Mouse (Mus musculus): ENCODE results near the gene Slc39a13.

Gene Slc39a13

DNA sequence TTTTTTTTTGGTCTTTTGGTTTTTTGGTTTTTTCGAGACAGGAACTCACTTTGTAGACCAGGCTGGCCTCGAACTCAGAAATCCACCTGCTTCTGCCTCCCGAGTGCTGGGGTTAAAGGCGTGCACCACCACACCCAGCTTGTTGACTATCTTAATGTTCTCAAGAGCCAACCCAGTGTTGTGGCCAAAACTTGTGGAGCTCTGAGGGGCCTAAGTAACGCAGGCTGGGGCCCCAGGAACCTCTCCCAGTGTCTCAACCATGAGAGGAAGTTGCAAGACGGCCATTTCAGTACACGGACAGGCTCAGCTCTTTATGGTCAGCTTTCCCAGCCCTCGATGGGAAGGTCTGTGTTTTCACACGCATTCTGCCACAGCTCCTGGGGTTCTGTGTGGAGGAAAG lies 18.8 kb upstream of the Slc39a13 start:
- DNase-seq (ENCODE audit: low spot score), result no peak

DNA sequence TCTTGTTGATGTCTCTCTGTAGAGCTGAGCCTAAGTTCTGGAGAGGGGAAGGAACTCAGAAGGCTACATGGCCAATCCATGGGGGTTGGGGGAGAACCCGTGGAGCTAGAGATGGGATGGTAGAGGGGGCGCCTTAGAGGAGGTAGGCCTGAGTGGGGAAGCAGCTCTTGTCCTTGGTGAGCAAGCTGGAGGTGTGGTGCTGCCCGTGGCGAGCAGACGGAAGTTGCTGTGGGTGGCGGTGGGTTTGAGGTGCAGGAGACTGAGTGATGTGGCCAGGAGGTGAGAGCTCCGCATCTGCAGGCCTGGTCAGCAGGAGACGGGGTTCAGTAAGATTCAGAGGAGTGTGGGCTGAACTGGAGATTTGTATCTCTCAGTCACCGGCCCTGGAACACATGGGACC lies 17.2 kb upstream of the Slc39a13 start:
- DNase-seq (ENCODE audit: low spot score), result no peak

DNA sequence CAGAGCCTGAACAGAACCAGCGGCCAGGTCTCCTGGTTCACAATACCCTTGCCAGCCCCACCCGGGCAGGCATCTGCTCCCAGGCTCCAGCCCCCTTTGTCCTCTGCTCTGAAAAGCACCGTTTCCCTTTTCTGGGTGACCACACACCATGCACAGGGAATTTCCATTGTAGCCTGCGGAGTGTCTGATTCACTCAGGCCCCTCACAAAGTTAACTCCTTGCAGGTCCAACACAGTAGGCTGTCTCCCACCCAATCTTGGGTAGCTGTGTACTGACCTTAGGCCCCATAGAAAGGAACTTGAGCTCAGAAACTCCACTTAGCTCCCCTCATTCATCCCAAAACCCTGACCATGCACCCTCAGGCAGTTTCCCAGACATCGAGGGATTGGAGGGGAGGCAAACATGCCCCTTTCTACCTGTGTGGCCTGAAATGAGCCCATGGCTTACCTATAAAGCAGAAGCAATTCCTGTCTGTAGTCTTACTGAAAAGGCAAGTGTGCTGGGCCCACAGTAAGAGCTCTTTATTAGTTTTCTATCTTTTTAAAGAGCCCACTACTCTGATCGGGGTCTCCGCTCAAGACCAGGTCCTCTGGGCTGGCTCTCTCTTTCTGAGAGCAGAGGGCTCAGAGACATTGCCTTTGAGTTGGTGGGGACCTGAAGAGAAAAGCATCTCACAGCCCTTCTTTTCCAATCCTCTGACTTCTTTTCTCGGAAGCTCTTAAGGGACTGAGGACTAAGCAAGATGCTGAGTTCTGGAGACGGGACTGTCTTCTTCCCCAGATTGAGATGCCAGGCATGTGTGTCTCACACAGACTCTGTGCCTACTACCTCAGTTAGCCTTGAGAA lies 16.4 kb upstream of the Slc39a13 start:
- no peak for DNase-seq (ENCODE audit: low spot score)

DNA sequence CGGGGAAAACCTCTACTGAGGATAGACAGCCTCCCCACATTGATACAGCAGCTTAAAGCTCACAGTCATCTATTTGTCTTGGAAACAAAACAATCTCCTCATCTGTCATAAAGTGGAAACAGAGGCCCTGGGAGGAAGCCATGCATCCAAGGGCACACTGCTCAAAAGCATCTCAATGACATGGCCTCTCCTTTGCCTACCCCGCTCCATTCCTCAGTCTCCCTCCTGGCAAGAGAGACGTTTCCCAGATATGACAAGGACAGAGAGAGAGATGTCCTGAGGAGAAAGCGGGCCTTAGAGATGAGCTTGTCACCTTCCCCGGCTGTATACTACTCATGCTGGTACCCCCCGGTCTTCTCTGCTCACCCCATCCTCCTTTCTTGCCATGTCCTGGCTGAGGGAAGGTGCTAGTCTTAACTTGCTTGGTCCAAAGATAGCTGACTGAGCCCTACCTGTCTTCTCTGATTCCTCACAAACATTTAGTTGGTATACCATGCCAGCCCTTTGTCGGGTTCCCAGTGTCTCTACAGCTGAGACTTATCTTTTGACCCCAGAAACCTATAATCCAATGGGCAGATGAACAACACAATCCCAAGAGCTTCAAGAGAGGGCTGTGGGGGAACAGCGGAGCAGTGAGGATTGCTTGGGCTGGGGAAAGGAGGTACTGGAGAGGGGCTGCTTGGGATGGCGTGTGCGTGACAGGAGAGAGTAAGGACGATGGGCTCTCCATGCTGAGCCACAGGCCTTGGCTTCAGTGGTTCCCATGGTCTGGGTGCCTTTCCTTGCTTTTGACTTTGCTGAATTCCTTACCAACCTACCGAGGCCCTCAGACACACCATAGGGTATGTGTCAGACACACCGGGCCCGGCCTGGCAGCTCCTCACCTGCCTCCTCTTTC lies 15.5 kb upstream of the Slc39a13 start:
- no peak for DNase-seq (ENCODE audit: low spot score)

DNA sequence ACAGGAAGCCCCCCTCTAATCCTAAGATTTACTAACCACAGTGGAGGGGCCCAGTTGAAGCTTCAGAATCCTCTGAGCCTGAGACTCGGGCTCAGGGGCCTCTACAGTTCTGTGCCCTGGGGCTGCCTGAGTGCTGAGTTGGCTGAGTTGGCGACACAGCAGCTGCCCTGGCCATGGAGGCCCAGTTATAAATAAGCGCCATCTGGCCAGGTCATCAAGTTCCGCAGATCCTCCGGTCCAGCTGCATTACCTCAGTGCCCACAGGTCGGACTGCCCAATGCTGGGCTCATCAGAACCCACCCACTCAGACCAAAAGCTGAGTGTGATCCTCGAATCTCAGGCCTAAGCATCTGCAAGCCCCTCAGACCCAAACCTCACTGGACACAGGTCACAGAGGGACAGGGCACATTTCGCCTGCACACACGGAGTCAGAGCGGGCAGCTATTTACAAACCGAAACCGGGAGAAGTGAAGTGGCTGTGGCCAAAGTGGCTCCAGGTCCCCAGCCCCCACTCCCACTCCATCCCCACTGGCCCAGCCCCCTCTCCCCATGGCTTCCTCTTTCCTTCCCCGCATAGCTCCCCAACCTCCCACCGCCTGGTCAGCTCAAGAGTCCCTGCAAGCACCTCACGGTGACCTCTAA lies 14.1 kb upstream of the Slc39a13 start:
- DNase-seq (ENCODE audit: low spot score), result no peak

DNA sequence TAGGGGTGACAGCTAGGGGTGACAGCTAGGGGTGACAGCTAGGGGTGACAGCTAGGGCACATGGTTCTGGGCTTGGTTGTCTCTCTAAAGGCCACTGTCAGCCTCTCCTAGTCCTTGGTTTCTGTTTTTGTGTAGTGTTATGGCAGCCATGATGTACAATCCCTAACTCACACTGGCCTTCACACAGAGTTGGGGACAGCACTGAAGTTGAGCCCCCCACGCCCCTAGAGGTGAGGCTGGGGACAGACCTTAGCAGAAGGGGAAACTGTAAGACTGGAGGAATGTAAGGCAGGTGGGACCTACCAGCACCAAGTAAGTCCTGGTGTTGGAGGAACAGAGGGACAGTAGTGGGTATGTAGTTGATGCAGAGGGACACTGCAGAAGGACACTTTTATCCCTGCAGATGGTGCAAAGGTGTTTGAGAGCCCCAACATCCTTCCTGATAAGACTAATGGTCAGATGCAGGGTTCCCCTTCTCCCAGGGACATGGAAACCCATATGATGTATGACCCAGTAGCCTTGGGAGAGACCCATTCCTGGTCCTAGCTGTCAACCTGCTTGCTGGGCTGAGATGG lies 13.2 kb upstream of the Slc39a13 start:
- DNase-seq (ENCODE audit: low spot score), result no peak

DNA sequence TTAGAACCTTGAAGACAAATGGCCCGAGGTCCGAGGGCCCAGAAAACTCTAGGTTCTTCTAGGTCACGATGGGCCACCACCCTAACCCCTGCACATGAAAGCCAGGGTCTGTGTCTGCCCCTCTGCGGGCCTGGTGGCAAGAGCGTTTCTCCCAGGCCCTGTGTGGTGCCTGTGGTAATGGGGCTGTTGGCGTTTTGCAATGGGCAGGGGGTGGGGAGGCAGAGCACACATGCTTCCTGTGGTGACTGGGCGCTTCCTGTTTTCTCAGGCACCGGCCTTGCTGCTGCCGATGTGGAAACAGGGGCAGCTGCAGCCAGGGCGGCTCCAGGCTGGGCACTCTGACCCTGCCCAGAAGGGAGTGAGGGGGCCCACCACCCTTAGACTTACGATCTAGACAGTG lies 12.6 kb upstream of the Slc39a13 start:
- DNase-seq (ENCODE audit: low spot score), result no peak

DNA sequence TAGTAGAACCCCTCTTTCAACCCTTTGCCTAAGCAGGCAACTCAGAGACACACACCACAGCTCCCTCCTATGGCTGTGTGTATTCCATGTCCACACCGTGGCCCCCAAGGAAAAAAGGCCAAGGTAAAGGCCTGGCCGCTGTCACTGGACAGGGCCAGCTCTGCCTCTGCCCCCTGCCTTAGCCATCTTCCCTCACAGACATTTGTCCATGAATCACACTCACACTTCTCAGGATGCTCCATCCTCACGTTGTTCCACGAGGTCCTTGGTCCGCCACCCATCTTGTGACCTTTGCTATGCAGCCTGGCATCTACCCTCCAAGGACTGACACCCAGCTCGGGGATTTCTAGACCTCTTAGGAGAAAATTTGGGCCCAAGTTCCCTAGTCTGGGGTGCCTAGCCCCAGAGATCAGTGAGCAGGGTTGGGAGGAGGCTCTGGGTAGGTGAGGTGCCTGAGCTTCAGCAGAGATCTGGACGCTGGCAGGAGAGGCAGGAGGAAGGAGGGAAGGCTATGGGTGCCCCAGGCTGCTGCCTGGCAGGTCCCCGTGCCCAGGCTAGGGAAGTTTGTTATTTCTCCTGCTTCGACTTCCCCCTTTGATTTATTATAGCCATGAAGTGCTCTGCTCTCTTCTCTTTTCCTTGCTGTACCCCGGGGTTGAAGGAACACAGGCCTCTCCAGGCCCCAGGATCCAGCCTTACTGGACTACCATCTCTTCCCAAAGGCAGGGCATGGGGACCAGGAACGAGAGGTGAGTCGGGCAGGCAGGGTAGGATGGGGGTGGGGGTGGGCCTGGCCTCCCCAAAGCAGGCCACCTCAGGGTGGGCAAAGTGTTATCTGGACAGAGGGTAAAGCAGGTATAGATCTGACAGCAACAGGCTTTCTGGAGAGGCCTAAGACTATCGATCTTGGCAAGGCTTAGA lies 11.8 kb upstream of the Slc39a13 start, which contains the start of gene Spi1:
TSS of gene Spi1 (plus strand) at position 616 of the 921 bp plus-strand sequence.
- no peak for DNase-seq (ENCODE audit: low spot score)

DNA sequence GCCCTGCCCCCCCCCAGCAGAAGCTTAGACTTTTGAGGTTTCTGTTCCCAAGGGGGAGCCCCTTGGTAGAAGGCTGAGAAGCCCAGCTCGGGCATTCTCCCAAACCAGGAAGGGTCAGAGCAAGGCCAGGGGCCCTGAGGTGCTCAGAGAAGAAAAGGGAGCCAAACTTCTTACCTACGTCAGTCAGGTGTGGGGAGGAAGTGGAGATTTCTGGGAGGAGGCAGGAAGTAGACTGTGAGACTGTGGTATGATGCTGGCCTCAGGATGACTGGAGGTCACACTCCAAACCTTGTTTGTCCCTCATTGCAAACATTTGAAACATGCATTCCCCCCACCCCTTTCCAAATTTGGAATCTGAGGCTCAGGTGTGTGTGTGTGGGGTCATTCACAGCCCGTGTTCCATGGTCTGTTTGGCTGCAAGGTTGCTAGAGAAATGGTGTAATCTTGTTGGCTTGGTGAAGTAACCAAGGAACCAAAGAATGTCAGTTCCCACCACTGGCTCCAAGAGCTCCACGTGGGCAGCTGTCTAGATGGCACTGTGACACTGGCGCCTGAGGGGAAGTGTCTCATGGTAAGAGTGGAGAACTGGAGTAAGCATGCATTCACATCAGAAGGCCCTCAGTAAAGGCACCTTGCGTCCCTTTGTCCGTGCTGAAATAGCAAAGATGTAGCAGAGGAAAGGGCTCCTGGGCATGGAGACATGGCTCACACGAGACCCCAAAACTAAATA lies 10.7 kb upstream of the Slc39a13 start:
- no peak for DNase-seq (ENCODE audit: low spot score)

DNA sequence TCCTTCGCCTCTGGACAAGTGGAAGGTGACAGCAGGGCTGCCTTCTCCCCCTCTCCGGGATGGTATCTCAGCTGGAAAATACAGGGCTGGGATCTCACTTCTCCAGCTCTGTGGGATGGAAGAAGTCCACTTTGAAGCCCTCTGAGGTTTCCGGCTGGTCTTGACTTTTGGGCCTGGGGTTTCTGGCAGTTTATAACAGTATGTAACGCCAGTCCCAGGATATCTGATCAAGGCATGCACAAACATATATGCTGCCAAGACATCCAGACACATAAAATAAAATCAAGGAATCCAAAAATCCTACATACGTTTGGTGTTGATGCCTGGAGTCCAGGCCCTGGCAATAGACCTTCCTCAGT lies 8.8 kb upstream of the Slc39a13 start:
- no peak for DNase-seq (ENCODE audit: low spot score)

DNA sequence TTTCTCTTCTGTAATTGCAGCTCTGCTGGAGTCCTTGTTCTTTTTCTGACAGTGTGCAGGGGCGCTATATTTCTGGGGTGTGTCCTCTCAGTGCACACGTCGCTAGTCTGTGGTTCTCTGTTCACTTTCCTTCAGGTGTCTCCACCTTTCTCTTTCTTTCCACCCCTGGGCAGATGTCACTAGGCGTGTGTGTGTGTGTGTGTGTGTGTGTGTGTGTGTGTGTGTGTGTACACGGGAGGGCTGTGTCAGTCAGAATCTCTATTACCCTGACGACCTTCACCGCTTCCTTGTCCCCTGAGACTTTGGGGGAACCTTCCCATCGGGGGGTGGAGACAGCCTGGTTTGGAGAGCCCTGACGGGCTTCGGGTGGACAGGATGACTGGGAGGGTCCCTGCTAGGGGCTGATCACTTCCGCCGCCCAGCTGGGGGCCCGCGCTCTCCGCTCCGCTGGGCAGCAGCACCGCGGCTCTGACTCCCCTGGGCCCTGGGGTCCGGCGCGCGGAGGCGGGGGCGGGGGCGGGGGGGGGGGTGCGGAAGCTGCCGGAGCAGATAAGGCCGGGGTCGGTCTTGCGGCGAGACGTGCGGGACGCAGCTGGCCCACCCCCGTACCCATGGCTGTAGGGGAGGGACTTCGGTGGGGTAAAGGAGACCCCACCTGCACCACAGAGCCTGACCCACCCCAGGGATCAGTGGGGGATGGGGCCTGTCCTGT lies 8.3 kb upstream of the Slc39a13 start:
- no peak for DNase-seq (ENCODE audit: low spot score)

DNA sequence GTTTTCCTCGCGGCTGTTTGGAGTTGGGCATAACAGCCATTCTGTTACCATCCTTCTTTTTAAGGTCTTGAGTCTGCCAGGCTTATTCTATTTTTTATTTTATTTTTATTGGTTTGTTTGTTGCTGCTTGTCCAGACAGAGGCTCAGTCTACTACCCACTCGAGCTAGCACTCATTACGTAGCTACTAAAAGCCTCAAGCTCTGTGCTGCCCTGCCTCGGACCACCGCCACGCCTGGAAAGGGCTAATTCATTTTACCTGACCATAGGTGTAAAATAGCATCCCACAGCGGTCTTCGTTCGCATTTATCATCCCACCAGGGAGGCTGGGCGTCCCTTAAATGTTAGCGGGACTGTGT lies 7.7 kb upstream of the Slc39a13 start:
- no peak for DNase-seq (ENCODE audit: low spot score)

DNA sequence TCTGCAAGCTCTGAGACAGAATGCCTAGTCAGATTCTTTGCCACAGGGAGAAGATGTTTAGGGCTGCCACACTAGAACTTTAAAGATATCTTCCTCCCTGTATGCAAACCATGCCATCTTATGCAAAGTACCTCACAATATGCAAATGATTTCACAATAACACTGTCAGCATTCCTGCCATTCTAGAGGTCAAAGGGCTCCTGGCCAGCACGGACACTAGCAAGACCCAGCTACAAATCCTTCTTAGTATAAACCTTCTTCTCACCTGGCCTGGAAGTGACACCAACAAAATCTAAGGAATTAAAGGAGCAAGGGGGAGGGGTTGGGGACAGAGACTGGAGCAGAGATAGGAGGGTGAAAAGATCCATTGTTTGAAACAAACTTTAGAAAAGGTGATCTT lies 1.9 kb upstream of the Slc39a13 start:
- DNase-seq (ENCODE audit: low spot score), result no peak

DNA sequence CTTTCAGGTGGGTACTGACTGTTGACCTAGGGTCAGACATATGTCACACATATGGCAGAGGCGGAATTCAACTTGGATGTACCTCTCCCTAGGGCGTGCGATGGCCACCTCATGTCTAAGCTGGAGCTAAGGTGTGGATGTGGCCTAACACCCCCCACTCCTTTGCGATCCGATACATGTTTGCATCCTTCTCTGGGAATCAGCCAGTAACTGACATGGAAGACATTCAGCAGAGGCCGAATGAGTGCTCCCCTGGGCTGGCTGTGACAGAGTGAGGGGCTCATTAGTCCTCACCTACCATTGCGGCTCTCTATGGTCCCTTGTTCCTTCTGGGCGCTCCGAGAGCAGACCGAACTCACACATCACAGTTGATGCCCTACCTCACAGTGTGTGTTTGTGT lies 842 bp upstream of the Slc39a13 start:
- DNase-seq (ENCODE audit: low spot score), result no peak

DNA sequence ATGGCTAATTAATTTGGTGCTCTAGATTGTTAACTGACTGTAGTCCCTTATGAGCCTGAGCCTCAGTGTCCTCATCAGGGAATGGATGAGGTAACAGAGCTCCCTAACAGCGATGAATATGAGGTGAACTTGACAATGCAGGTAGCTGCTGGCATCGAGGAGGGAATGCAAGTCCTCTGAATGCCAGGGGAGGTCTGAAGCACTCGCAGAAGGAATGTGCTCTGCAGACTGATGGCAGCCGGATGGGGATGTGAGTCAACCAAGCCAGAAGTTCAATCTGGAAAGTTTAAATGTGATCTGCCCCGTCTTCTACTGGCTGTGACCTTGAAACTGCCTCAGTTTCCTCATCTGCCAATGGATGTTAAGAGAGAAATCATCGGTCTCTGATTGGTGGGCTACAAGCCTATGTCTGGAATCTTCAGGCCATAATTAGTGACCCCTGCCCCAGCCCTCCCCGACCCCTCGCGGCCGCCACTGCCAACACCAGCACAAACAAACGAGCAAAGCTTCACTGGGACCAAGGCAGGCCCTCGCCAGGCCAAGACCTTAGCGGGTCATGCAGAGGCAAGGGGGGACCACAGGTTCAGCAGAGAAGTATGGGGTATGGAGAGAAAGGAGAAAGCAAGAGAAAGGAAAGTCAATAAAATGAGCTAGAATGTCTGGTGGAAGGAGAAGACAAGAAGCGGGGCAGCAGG lies 764 bp downstream of the Slc39a13 start:
- no peak for DNase-seq (ENCODE audit: low spot score)

DNA sequence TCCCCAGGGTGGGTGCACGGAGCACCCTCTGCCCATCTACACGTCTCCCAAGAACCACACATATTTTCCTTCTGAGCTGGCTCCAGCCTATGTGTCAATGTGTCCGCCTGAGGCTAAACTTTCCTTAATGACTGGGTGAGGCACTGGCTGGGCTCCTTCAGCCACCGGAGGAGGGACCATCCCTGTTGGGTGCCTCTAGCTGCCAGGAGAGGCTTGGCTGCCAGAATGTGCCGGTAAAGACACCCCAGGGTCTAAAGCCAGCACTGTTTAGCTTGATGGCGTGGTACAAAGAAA lies 1.4 kb downstream of the Slc39a13 start:
- DNase-seq (ENCODE audit: low spot score), result no peak

DNA sequence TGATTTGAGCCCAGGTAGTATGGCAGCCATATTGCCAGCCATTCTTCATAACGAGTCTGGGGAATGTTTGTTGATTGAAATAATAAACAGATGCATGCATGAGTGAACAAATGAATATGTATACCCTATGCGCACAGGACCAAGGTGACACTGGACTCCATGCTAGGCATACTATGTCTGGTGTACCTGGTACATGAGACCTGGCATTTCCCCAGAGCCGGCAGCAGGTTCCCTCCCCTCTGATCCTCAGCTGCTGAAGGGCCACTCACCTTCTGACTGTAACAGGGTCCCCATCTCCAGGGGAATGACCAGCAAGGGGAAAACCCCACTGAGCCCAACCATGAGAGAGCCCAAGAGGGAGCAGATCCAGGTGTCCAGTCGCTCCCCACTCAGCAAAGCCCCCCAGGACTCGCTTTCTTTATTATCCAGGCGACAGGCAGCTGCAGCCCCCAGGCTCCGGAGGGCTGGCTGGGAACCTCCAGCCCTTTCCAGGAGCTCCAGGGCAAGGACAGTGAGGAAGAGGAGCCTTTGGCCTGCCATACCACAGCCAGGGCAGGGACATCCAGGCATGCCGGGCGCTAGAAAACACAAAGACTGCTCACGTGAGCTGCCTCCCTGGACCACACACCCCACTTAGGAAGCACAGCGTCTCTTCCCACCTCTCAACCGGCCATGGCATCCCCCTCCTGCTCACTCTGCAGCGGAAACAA lies 1.9 kb downstream of the Slc39a13 start:
- no peak for DNase-seq (ENCODE audit: low spot score)

DNA sequence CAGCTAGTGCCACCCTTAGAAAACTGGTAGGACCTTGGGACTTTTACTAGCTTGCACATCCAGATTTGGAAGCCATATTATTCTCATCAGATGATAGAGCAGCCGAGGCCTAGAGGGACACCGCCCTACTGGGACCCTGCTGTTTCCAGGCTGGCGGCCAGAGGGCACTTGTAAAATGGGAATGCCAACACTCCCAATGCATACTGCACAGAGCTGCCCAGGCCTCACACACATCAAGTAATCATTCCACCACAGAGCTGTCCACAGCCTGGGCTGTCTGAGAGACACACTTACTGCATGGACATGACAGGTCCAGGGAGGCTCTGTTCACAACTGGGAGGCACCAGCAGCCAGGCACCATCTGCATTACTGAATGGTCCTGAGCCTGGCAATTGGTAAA lies 3.8 kb downstream of the Slc39a13 start:
- DNase-seq (ENCODE audit: low spot score), result no peak

DNA sequence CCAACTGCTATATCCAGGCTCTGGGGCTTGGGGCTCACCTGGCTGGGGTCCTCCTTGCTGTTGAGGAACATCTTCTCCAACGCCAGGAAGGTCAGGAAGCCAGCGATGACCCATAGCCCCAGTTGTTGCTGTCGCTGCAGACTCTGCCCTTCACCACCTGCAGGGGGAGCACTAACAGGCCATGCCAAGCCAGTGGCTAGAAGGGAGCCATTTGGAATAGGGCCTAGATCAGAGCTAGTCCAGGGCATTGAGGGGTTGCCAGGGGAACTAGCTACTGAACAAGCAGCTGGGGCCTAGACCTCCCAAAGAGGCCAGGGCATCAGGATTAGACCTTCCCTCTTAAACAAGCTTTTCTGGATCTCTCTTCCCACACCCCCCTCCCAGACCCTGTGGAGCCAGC lies 4.7 kb downstream of the Slc39a13 start:
- DNase-seq (ENCODE audit: low spot score), result no peak
